Mouse (Mus musculus): ENCODE data around the gene Snrpf. TPM values are rescaled to one million over a fixed set of nuclear protein-coding genes. Genes with fewer than 3 reads are reported as not detected.

The Snrpf gene
- 27.2 and 40.0 TPM in 2 replicates for total RNA-seq (2017)

- peak; percentile 91 for ATAC-seq (ENCODE audit: extremely low read depth, insufficient number of reproducible peaks, low FRiP score, poor library complexity, severe bottlenecking)
Measured at GRCm38 (mm10) chr10:93589281-93589848, at the start of gene Snrpf. Snrpf (minus strand) TSS chr10:93589706.

- ATAC-seq (ENCODE audit: extremely low read depth, insufficient number of reproducible peaks, low FRiP score, poor library complexity, severe bottlenecking): no peak
Measured at GRCm38 (mm10) chr10:93635941-93636340, 46.4 kb upstream of the Snrpf start.

- ATAC-seq (ENCODE audit: extremely low read depth, insufficient number of reproducible peaks, low FRiP score, poor library complexity, severe bottlenecking): no peak
Measured at GRCm38 (mm10) chr10:93633971-93634370, 44.5 kb upstream of the Snrpf start.

DNA sequence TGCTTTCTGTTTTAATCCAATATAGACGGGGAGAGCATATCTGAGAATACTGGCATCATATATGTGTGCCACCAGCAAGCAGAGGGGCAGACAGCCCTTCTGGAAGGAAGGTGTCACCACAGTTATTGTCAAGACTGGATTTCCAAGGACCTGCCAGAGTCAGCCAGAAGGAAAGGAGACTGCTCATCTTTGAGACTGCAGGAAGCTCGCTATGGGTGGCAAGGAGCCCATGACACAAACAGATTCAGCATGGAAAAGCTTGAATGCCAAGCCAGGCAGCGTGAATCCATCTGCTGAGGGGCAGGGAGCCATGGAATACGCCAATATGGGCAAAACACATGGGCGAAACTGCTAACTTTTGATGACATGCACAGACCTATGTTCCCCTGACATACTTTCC, 44.1 kb upstream of the Snrpf start:
- ATAC-seq (ENCODE audit: extremely low read depth, insufficient number of reproducible peaks, low FRiP score, poor library complexity, severe bottlenecking): no peak

GRCm38 (mm10) chr10:93632086-93632485, 42.6 kb upstream of the Snrpf start:
- no peak for ATAC-seq (ENCODE audit: extremely low read depth, insufficient number of reproducible peaks, low FRiP score, poor library complexity, severe bottlenecking)

DNA sequence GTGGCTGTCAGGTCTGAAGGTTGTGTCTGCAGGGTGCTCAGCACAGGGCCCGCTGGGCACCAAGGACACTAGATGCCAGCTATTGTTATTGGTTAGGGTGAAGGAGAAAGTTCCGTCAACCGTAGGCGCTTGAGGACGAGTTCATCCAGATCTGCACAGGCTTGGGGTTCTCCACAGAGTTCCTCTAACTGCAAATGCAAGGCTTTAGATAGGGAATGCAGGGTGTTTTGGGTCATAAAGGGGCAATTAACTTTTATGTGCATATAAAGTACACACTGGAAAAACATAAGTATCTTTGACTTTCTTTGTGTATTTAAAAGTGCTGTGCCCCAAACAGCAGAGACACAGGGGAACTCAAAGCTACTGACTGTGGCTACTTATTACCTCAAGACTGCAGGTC, 40.8 kb upstream of the Snrpf start:
- ATAC-seq (ENCODE audit: extremely low read depth, insufficient number of reproducible peaks, low FRiP score, poor library complexity, severe bottlenecking): no peak

DNA sequence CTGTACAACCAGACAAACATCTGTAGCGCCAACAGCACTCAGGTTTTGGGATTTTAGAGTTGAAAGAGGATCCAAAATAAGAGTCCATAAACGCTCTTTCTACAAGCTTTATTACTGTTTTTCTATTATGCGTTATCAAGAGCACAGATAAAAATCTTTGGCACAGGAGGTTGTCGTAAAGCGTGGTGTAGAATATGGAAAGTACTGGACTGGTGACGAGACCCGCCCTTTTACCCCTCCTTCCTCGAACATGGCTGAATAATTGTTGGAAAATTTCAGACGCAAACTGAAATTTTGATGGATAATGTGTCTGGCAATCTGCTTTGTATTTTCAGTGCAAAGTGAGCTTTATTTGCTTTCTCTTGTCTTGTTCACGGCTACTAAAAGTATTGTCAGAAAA, 34.6 kb upstream of the Snrpf start:
- ATAC-seq (ENCODE audit: extremely low read depth, insufficient number of reproducible peaks, low FRiP score, poor library complexity, severe bottlenecking): no peak

- ATAC-seq (ENCODE audit: extremely low read depth, insufficient number of reproducible peaks, low FRiP score, poor library complexity, severe bottlenecking): no peak
Measured at GRCm38 (mm10) chr10:93623725-93624124, 34.2 kb upstream of the Snrpf start.

- ATAC-seq (ENCODE audit: extremely low read depth, insufficient number of reproducible peaks, low FRiP score, poor library complexity, severe bottlenecking): no peak
Measured at GRCm38 (mm10) chr10:93620438-93621179, 31.1 kb upstream of the Snrpf start.

GRCm38 (mm10) chr10:93614850-93615249, 25.3 kb upstream of the Snrpf start:
- 0 out of 2 replicates have a peak, but pooled peaks have one; percentile 6 for ATAC-seq (ENCODE audit: extremely low read depth, insufficient number of reproducible peaks, low FRiP score, poor library complexity, severe bottlenecking)

- peak; percentile 62 for ATAC-seq (ENCODE audit: extremely low read depth, insufficient number of reproducible peaks, low FRiP score, poor library complexity, severe bottlenecking)
Measured at GRCm38 (mm10) chr10:93611419-93612007, 22.0 kb upstream of the Snrpf start.

- no peak for ATAC-seq (ENCODE audit: extremely low read depth, insufficient number of reproducible peaks, low FRiP score, poor library complexity, severe bottlenecking)
Measured at GRCm38 (mm10) chr10:93610896-93611295, 21.4 kb upstream of the Snrpf start.

GRCm38 (mm10) chr10:93609236-93609635, 19.7 kb upstream of the Snrpf start:
- ATAC-seq (ENCODE audit: extremely low read depth, insufficient number of reproducible peaks, low FRiP score, poor library complexity, severe bottlenecking): no peak

- 0 out of 2 replicates have a peak, but pooled peaks have one; percentile 26 for ATAC-seq (ENCODE audit: extremely low read depth, insufficient number of reproducible peaks, low FRiP score, poor library complexity, severe bottlenecking)
Measured at GRCm38 (mm10) chr10:93608051-93608450, 18.5 kb upstream of the Snrpf start.

- ATAC-seq (ENCODE audit: extremely low read depth, insufficient number of reproducible peaks, low FRiP score, poor library complexity, severe bottlenecking): no peak
Measured at GRCm38 (mm10) chr10:93606326-93606725, 16.8 kb upstream of the Snrpf start.

DNA sequence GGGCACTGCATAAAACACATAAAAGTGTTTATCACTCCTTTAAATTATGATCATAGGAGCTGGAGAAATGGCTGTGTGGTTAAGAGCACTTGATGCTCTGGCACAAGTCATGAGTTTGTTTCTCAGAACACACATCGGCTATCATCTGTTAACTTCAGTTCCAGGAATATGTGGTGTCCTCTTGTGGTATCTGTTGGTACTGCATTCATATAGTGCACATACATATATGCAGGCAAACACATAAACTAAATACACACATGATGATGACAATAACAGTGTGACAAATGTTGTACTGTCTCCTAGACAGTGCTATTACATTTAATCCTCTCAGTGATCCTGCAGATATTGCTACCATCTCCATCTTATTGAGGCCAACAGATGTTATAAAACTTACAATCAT, 13.8 kb upstream of the Snrpf start:
- ATAC-seq (ENCODE audit: extremely low read depth, insufficient number of reproducible peaks, low FRiP score, poor library complexity, severe bottlenecking): no peak

DNA sequence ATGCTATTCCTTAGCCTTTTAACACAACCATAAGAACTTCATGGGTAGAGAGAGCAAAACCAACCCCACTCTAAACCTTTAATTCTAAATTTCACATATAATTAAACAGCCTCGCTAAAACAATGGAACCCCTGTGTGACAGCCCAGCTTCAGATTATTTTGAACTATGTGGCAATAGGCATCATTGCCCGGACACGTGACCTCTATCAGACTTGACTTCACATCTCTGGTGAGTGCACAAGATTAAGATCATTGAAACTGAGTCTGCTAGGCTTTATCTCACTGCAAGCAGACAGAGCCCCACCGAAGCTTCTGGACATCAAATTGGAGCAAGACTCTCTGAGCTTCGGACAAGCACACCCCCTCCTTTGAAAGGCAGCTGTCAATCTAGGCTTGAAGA, 12.8 kb upstream of the Snrpf start:
- ATAC-seq (ENCODE audit: extremely low read depth, insufficient number of reproducible peaks, low FRiP score, poor library complexity, severe bottlenecking): no peak

DNA sequence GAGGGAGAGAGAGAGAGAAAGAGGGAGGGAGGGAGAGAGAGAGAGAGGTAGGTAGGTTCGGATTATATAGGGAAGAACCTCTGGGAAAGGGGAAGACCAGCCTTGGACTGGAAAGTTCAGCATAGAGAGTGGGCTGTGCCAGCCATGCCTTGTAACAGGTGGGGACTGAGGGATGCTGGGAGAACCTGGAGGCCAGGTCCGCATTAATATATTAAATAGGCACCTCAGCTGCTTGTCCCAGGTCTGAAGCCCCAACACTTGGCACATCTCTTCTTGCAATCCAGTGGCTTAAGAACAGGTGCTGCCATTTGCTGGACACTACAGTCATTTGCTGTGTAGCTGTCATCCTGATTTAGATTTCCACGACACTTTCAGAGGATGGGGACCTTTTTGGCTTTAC, 7.1 kb upstream of the Snrpf start:
- no peak for ATAC-seq (ENCODE audit: extremely low read depth, insufficient number of reproducible peaks, low FRiP score, poor library complexity, severe bottlenecking)

- ATAC-seq (ENCODE audit: extremely low read depth, insufficient number of reproducible peaks, low FRiP score, poor library complexity, severe bottlenecking): no peak
Measured at GRCm38 (mm10) chr10:93595831-93596230, 6.3 kb upstream of the Snrpf start.

DNA sequence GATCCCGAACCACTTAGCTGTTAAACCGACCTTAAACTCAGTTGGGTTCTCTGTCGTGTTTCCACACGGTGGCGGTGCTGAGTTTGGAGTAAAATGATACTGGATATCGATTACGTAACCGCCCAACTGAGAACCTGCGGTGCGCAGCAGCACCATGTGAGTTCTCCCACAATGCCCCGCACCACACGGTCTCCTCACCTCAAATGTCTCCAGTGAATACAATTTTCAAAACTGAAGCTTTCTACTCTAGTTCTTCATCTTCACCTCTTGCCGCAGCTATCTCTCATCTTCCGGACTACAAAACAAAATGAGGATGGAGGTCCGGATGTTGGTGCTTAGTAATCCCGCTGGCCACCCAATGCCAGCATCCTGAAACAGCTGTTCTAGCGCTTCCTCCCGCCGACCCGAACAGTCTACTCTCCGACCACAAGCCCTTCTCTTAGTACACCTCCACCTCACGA, 4.5 kb upstream of the Snrpf start:
- peak; percentile 78 for ATAC-seq (ENCODE audit: extremely low read depth, insufficient number of reproducible peaks, low FRiP score, poor library complexity, severe bottlenecking)
